Mouse (Mus musculus): Measurements from ENCODE around the gene Sf3b5. TPM values are rescaled to one million over a fixed set of nuclear protein-coding genes. Genes with fewer than 3 reads are reported as not detected.

The Sf3b5 gene
- polyA plus RNA-seq, 1 experiment from 2014 or later = 40.7 TPM

GRCm38 (mm10) chr10:12986943-12987342 is 18.2 kb upstream of the Sf3b5 start:
- WGBS = 72% methylated on average over 4 of the region's 4 CpGs
- Histone ChIP-seq H3K4me3 (ENCODE audit: low read depth, low read length) (no peak overlapping the region), H3K9me3 (ENCODE audit: control insufficient read depth, low read length) (no peaks in the 10 kb centered on the region), H3K27me3 (ENCODE audit: control insufficient read depth, insufficient read depth, low read length) (no peaks in the 10 kb centered on the region), H3K9ac (ENCODE audit: low read depth, low read length) (no peak overlapping the region), H3K36me3 (ENCODE audit: control insufficient read depth, insufficient read depth, low read length) (no peaks in the 10 kb centered on the region), H3K27ac (ENCODE audit: low read depth, low read length) (no peak overlapping the region), H3K4me1 (replicated peaks; ENCODE audit: control insufficient read depth, insufficient read depth, low read length) (no peaks in the 10 kb centered on the region), H3K4me2 (replicated peaks; ENCODE audit: low read depth, low read length) (no peak overlapping the region)
- ATAC-seq (ENCODE audit: low FRiP score) = no peak
- no peak for DNase-seq (ENCODE audit: low spot score)

GRCm38 (mm10) chr10:12991953-12992352 is 13.2 kb upstream of the Sf3b5 start:
- H3K4me3 ChIP-seq (ENCODE audit: low read depth, low read length) = no peak overlapping the region
- no peaks in the 10 kb centered on the region for H3K27me3 ChIP-seq (ENCODE audit: control insufficient read depth, insufficient read depth, low read length)
- 80% methylated on average over 5 of the region's 5 CpGs for WGBS
- DNase-seq (ENCODE audit: low spot score) (no peak), ATAC-seq (ENCODE audit: low FRiP score) (no peak)
- H3K36me3 ChIP-seq (ENCODE audit: control insufficient read depth, insufficient read depth, low read length) = no peaks in the 10 kb centered on the region
- no peak overlapping the region for H3K9ac ChIP-seq (ENCODE audit: low read depth, low read length)
- H3K27ac ChIP-seq (ENCODE audit: low read depth, low read length) = no peak overlapping the region
- H3K4me1 ChIP-seq (replicated peaks; ENCODE audit: control insufficient read depth, insufficient read depth, low read length) = no peaks in the 10 kb centered on the region
- H3K9me3 ChIP-seq (ENCODE audit: control insufficient read depth, low read length) = no peaks in the 10 kb centered on the region
- H3K4me2 ChIP-seq (replicated peaks; ENCODE audit: low read depth, low read length) = no peak overlapping the region

GRCm38 (mm10) chr10:12993411-12994039 is 11.6 kb upstream of the Sf3b5 start:
- H3K27me3 ChIP-seq (ENCODE audit: control insufficient read depth, insufficient read depth, low read length) = no peaks in the 10 kb centered on the region
- DNase-seq (ENCODE audit: low spot score) (no peak), ATAC-seq (ENCODE audit: low FRiP score) (no peak)
- H3K9me3 ChIP-seq (ENCODE audit: control insufficient read depth, low read length) = no peaks in the 10 kb centered on the region
- no peak overlapping the region for H3K4me3 ChIP-seq (ENCODE audit: low read depth, low read length)
- no peak overlapping the region for H3K9ac ChIP-seq (ENCODE audit: low read depth, low read length)
- H3K27ac ChIP-seq (ENCODE audit: low read depth, low read length) = no peak overlapping the region
- H3K4me1 ChIP-seq (replicated peaks; ENCODE audit: control insufficient read depth, insufficient read depth, low read length) = no peaks in the 10 kb centered on the region
- H3K36me3 ChIP-seq (ENCODE audit: control insufficient read depth, insufficient read depth, low read length) = no peaks in the 10 kb centered on the region
- WGBS = 90% methylated on average over 25 of the region's 25 CpGs
- no peak overlapping the region for H3K4me2 ChIP-seq (replicated peaks; ENCODE audit: low read depth, low read length)

- Histone ChIP-seq H3K4me2 (replicated peaks; ENCODE audit: low read depth, low read length) (no peak overlapping the region), H3K4me3 (ENCODE audit: low read depth, low read length) (no peak overlapping the region), H3K9me3 (ENCODE audit: control insufficient read depth, low read length) (no peaks in the 10 kb centered on the region), H3K36me3 (ENCODE audit: control insufficient read depth, insufficient read depth, low read length) (no peaks in the 10 kb centered on the region), H3K27me3 (ENCODE audit: control insufficient read depth, insufficient read depth, low read length) (no peaks in the 10 kb centered on the region), H3K9ac (ENCODE audit: low read depth, low read length) (no peak overlapping the region), H3K27ac (ENCODE audit: low read depth, low read length) (no peak overlapping the region), H3K4me1 (replicated peaks; ENCODE audit: control insufficient read depth, insufficient read depth, low read length) (no peaks in the 10 kb centered on the region)
- peak; percentile 89 for DNase-seq (ENCODE audit: low spot score)
- WGBS = 50% methylated on average over 17 of the region's 17 CpGs
- peak; percentile 64 for ATAC-seq (ENCODE audit: low FRiP score)
These were observed 8.2 kb upstream of the Sf3b5 start for GRCm38 (mm10) chr10:12996736-12997477.

- WGBS = 4% methylated on average over 52 of the region's 52 CpGs
- no peak overlapping the region for H3K27ac ChIP-seq (ENCODE audit: low read depth, low read length)
- H3K4me2 ChIP-seq (replicated peaks; ENCODE audit: low read depth, low read length) = peak overlapping the region; percentile 62
- ATAC-seq (ENCODE audit: low FRiP score) (peak; percentile 99), DNase-seq (ENCODE audit: low spot score) (peak; percentile 96)
- H3K9me3 ChIP-seq (ENCODE audit: control insufficient read depth, low read length) = no peaks in the 10 kb centered on the region
- H3K4me3 ChIP-seq (ENCODE audit: low read depth, low read length) = peak overlapping the region; percentile 92
- H3K4me1 ChIP-seq (replicated peaks; ENCODE audit: control insufficient read depth, insufficient read depth, low read length) = 0 out of 2 replicates have a peak, but pooled peaks cover 4% of the 10 kb centered on the region
- H3K27me3 ChIP-seq (ENCODE audit: control insufficient read depth, insufficient read depth, low read length) = no peaks in the 10 kb centered on the region
- peak overlapping the region; percentile 81 for H3K9ac ChIP-seq (ENCODE audit: low read depth, low read length)
- H3K36me3 ChIP-seq (ENCODE audit: control insufficient read depth, insufficient read depth, low read length) = no peaks in the 10 kb centered on the region
These were observed 3.0 kb downstream of the Sf3b5 start for GRCm38 (mm10) chr10:13007876-13008736.

GRCm38 (mm10) chr10:13008737-13009121 is 3.6 kb downstream of the Sf3b5 start:
- Histone ChIP-seq H3K9ac (ENCODE audit: low read depth, low read length) (peak overlapping the region; percentile 81), H3K4me2 (replicated peaks; ENCODE audit: low read depth, low read length) (peak overlapping the region; percentile 62), H3K9me3 (ENCODE audit: control insufficient read depth, low read length) (no peaks in the 10 kb centered on the region), H3K4me3 (ENCODE audit: low read depth, low read length) (peak overlapping the region; percentile 92), H3K27me3 (ENCODE audit: control insufficient read depth, insufficient read depth, low read length) (no peaks in the 10 kb centered on the region), H3K36me3 (ENCODE audit: control insufficient read depth, insufficient read depth, low read length) (no peaks in the 10 kb centered on the region), H3K4me1 (replicated peaks; ENCODE audit: control insufficient read depth, insufficient read depth, low read length) (0 out of 2 replicates have a peak, but pooled peaks cover 4% of the 10 kb centered on the region), H3K27ac (ENCODE audit: low read depth, low read length) (no peak overlapping the region)
- 2% methylated on average over 29 of the region's 29 CpGs for WGBS
- DNase-seq (ENCODE audit: low spot score) (no peak), ATAC-seq (ENCODE audit: low FRiP score) (peak; percentile 37; the same call in 1 of the 2 replicates)

GRCm38 (mm10) chr10:13014026-13014425 is 8.9 kb downstream of the Sf3b5 start:
- H3K9ac ChIP-seq (ENCODE audit: low read depth, low read length) = no peak overlapping the region
- H3K27me3 ChIP-seq (ENCODE audit: control insufficient read depth, insufficient read depth, low read length) = no peaks in the 10 kb centered on the region
- H3K4me2 ChIP-seq (replicated peaks; ENCODE audit: low read depth, low read length) = no peak overlapping the region
- H3K9me3 ChIP-seq (ENCODE audit: control insufficient read depth, low read length) = no peaks in the 10 kb centered on the region
- H3K36me3 ChIP-seq (ENCODE audit: control insufficient read depth, insufficient read depth, low read length) = no peaks in the 10 kb centered on the region
- H3K4me3 ChIP-seq (ENCODE audit: low read depth, low read length) = no peak overlapping the region
- DNase-seq (ENCODE audit: low spot score) = no peak
- ATAC-seq (ENCODE audit: low FRiP score) = no peak
- no peak overlapping the region for H3K27ac ChIP-seq (ENCODE audit: low read depth, low read length)
- WGBS = 85% methylated on average over 7 of the region's 7 CpGs
- 0 out of 2 replicates have a peak, but pooled peaks cover 4% of the 10 kb centered on the region for H3K4me1 ChIP-seq (replicated peaks; ENCODE audit: control insufficient read depth, insufficient read depth, low read length)

GRCm38 (mm10) chr10:13016573-13016972 is 11.4 kb downstream of the Sf3b5 start:
- Histone ChIP-seq H3K27ac (ENCODE audit: low read depth, low read length) (no peak overlapping the region), H3K27me3 (ENCODE audit: control insufficient read depth, insufficient read depth, low read length) (no peaks in the 10 kb centered on the region), H3K9me3 (ENCODE audit: control insufficient read depth, low read length) (no peaks in the 10 kb centered on the region), H3K4me3 (ENCODE audit: low read depth, low read length) (no peak overlapping the region), H3K9ac (ENCODE audit: low read depth, low read length) (no peak overlapping the region), H3K4me2 (replicated peaks; ENCODE audit: low read depth, low read length) (no peak overlapping the region), H3K36me3 (ENCODE audit: control insufficient read depth, insufficient read depth, low read length) (no peaks in the 10 kb centered on the region), H3K4me1 (replicated peaks; ENCODE audit: control insufficient read depth, insufficient read depth, low read length) (no peaks in the 10 kb centered on the region)
- ATAC-seq (ENCODE audit: low FRiP score) = peak; percentile 63
- WGBS = 30% methylated on average over 4 of the region's 4 CpGs
- peak; percentile 81 for DNase-seq (ENCODE audit: low spot score)
